Mouse (Mus musculus): Measurements from ENCODE around the gene Oard1. TPM values are rescaled to one million over a fixed set of nuclear protein-coding genes. Genes with fewer than 3 reads are reported as not detected.

The Oard1 gene
- total RNA-seq, 2 experiments from 2014 or later = 7.8 to 9.5 TPM

GRCm38 (mm10) chr17:48431054-48431453 lies 21.2 kb downstream of the Oard1 start:
- no peak for DNase-seq (ENCODE audit: low spot score in 2 of 2)
- intact Hi-C loops (cut with DNase I) = no loop called here

GRCm38 (mm10) chr17:48432158-48432980 lies 22.6 kb downstream of the Oard1 start, which contains the start of gene Apobec2:
Gene Apobec2, minus strand, starts transcription at chr17:48432930.
- intact Hi-C loops (cut with DNase I) = no loop called here
- DNase-seq (ENCODE audit: low spot score in 2 of 2) = no peak

- no peak for DNase-seq (ENCODE audit: low spot score in 2 of 2)
- intact Hi-C loops (cut with DNase I) = no loop called here
Observed at GRCm38 (mm10) chr17:48433006-48433655, 23.3 kb downstream of the Oard1 start.

GRCm38 (mm10) chr17:48433689-48434330 lies 24.0 kb downstream of the Oard1 start:
- no peak for DNase-seq (ENCODE audit: low spot score in 2 of 2)
- intact Hi-C loops (cut with DNase I) = no loop called here

GRCm38 (mm10) chr17:48434479-48434878 lies 24.7 kb downstream of the Oard1 start:
- intact Hi-C loops (cut with DNase I) = no loop called here
- DNase-seq (ENCODE audit: low spot score in 2 of 2) = no peak

- intact Hi-C loops (cut with DNase I) = no loop called here
Observed at GRCm38 (mm10) chr17:48436487-48436886, 26.7 kb downstream of the Oard1 start.

GRCm38 (mm10) chr17:48437421-48437911 lies 27.7 kb downstream of the Oard1 start:
- DNase-seq (ENCODE audit: low spot score in 2 of 2) = no peak
- intact Hi-C loops (cut with DNase I) = no loop called here

More at GRCm38 (mm10) chr17:48436487-48436886, 26.7 kb downstream of the Oard1 start:
- DNase-seq (ENCODE audit: low spot score in 2 of 2) = no peak

- no peak for DNase-seq (ENCODE audit: low spot score in 2 of 2)
- intact Hi-C loops (cut with DNase I) = no loop called here
Observed at GRCm38 (mm10) chr17:48442745-48443457, 33.1 kb downstream of the Oard1 start.

GRCm38 (mm10) chr17:48443542-48444145 lies 33.8 kb downstream of the Oard1 start:
- intact Hi-C loops (cut with DNase I) = no loop called here
- no peak for DNase-seq (ENCODE audit: low spot score in 2 of 2)

GRCm38 (mm10) chr17:48447675-48448074 lies 37.9 kb downstream of the Oard1 start:
- DNase-seq (ENCODE audit: low spot score in 2 of 2) = no peak
- intact Hi-C loops (cut with DNase I) = no loop called here

- intact Hi-C loops (cut with DNase I) = no loop called here
- no peak for DNase-seq (ENCODE audit: low spot score in 2 of 2)
Observed at GRCm38 (mm10) chr17:48450666-48451352, 41.0 kb downstream of the Oard1 start.

GRCm38 (mm10) chr17:48451353-48451675 lies 41.5 kb downstream of the Oard1 start, which contains the start of gene Tspo2:
Gene Tspo2, minus strand, starts transcription at chr17:48451522.
- intact Hi-C loops (cut with DNase I) = no loop called here
- DNase-seq (ENCODE audit: low spot score in 2 of 2) = no peak

- intact Hi-C loops (cut with DNase I) = no loop called here
- no peak for DNase-seq (ENCODE audit: low spot score in 2 of 2)
Observed at GRCm38 (mm10) chr17:48451753-48452444, 42.1 kb downstream of the Oard1 start.

- no peak for DNase-seq (ENCODE audit: low spot score in 2 of 2)
- intact Hi-C loops (cut with DNase I) = no loop called here
Observed at GRCm38 (mm10) chr17:48453489-48453888, 43.7 kb downstream of the Oard1 start.

GRCm38 (mm10) chr17:48454190-48454589 lies 44.4 kb downstream of the Oard1 start:
- no peak for DNase-seq (ENCODE audit: low spot score in 2 of 2)
- intact Hi-C loops (cut with DNase I) = no loop called here

GRCm38 (mm10) chr17:48454688-48455087 lies 44.9 kb downstream of the Oard1 start, which contains the start of gene Unc5cl:
Gene Unc5cl, plus strand, starts transcription at chr17:48454901.
- DNase-seq (ENCODE audit: low spot score in 2 of 2) = no peak
- intact Hi-C loops (cut with DNase I) = no loop called here

- no peak for DNase-seq (ENCODE audit: low spot score in 2 of 2)
- intact Hi-C loops (cut with DNase I) = no loop called here
Observed at GRCm38 (mm10) chr17:48455955-48456354, 46.1 kb downstream of the Oard1 start.

GRCm38 (mm10) chr17:48457971-48458653 lies 48.3 kb downstream of the Oard1 start:
- DNase-seq (ENCODE audit: low spot score in 2 of 2) = no peak
- intact Hi-C loops (cut with DNase I) = no loop called here

All from left cerebral cortex, postnatal 25 days (tissue).